Mouse (Mus musculus): ENCODE results near the gene Zfp810.
"Not testable (repeated sequence)": the region's sequence is repeated elsewhere in the genome, so short reads cannot be mapped to it uniquely, and the experiment has no call there.

- not testable (repeated sequence) for TF ChIP-seq CTCF (IDR thresholded peaks at IDR 0.05; ENCODE audit: extremely low read depth, insufficient read length, insufficient replicate concordance, low read depth, low read length); POLR2A (IDR thresholded peaks at IDR 0.05; ENCODE audit: low read depth, low read length)
Measured at GRCm38 (mm10) chr9:22316047-22316446, 8.6 kb upstream of the Zfp810 start.
